Mouse (Mus musculus): ENCODE measurements around the gene Cmtm4. TPM values are rescaled to one million over a fixed set of nuclear protein-coding genes. Genes with fewer than 3 reads are reported as not detected.

Cmtm4 gene
- polyA plus RNA-seq, 1 experiment from 2014 or later, result 0.38 TPM

GRCm38 (mm10) chr8:104348971-104349370 is 46.6 kb downstream of the Cmtm4 start:
- no peak overlapping the region for H3K9ac ChIP-seq
- no peak overlapping the region; the same call in 1 of the 2 replicates for H3K27ac ChIP-seq (replicated peaks)
- H3K9me3 ChIP-seq (replicated peaks), result no peaks in the 10 kb centered on the region
- ATAC-seq (ENCODE audit: insufficient read depth), result no peak
- no peaks in the 10 kb centered on the region for H3K4me1 ChIP-seq (replicated peaks)
- peaks cover 4% of the 10 kb centered on the region; the same call in 1 of the 2 replicates for H3K36me3 ChIP-seq (replicated peaks)
- 74% methylated on average over 5 of the region's 5 CpGs for WGBS (ENCODE audit: insufficient replicate concordance)
- no peak overlapping the region for H3K4me2 ChIP-seq
- H3K4me3 ChIP-seq (replicated peaks), result no peak overlapping the region
- no peaks in the 10 kb centered on the region for H3K27me3 ChIP-seq

DNA sequence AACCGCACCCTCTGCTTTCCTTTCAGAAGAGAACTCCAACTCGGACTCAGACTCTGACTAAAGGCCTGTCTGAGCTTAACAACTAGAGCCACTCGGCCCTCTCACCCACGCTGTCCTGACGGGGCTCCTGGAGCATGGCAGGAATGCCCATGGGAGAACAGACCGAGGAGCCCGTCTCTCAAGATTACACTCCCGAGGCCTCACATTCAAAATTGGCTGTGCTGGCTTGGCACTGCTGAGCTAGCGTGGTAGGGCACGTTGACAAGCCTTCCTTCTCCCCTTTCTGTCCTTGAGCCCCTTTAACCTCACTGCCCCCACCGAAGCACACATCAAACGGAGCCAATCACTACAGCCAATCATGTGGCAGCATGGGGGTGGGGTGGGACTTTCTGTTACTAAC is 48.9 kb downstream of the Cmtm4 start:
- H3K4me3 ChIP-seq (replicated peaks), result no peak overlapping the region
- H3K9ac ChIP-seq, result no peak overlapping the region
- no peak overlapping the region for H3K4me2 ChIP-seq
- no peak for ATAC-seq (ENCODE audit: insufficient read depth)
- WGBS (ENCODE audit: insufficient replicate concordance), result 55% methylated on average over 12 of the region's 12 CpGs
- no peak overlapping the region for H3K27ac ChIP-seq (replicated peaks)
- peaks cover under 1% of the 10 kb centered on the region; the same call in 1 of the 2 replicates for H3K27me3 ChIP-seq
- H3K36me3 ChIP-seq (replicated peaks), result peaks cover 4% of the 10 kb centered on the region; the same call in 1 of the 2 replicates
- 0 out of 2 replicates have a peak, but pooled peaks cover 3% of the 10 kb centered on the region for H3K4me1 ChIP-seq (replicated peaks)
- H3K9me3 ChIP-seq (replicated peaks), result no peaks in the 10 kb centered on the region

GRCm38 (mm10) chr8:104344622-104345021 is 51.0 kb downstream of the Cmtm4 start:
- Histone ChIP-seq H3K4me2 (no peak overlapping the region), H3K27me3 (peaks cover 17% of the 10 kb centered on the region; the same call in 1 of the 2 replicates), H3K9me3 (replicated peaks) (no peaks in the 10 kb centered on the region), H3K36me3 (replicated peaks) (peaks cover 4% of the 10 kb centered on the region; the same call in 1 of the 2 replicates), H3K9ac (no peak overlapping the region), H3K27ac (replicated peaks) (no peak overlapping the region), H3K4me3 (replicated peaks) (no peak overlapping the region), H3K4me1 (replicated peaks) (peaks cover 23% of the 10 kb centered on the region)
- no peak for ATAC-seq (ENCODE audit: insufficient read depth)
- WGBS (ENCODE audit: insufficient replicate concordance), result 72% methylated on average over 5 of the region's 5 CpGs

- 16% methylated on average over 7 of the region's 7 CpGs for WGBS (ENCODE audit: insufficient replicate concordance)
- Histone ChIP-seq H3K9ac (no peak overlapping the region), H3K4me1 (replicated peaks) (peaks cover 27% of the 10 kb centered on the region), H3K36me3 (replicated peaks) (peaks cover 4% of the 10 kb centered on the region; the same call in 1 of the 2 replicates), H3K4me3 (replicated peaks) (no peak overlapping the region), H3K27me3 (peaks cover 17% of the 10 kb centered on the region; the same call in 1 of the 2 replicates), H3K9me3 (replicated peaks) (no peaks in the 10 kb centered on the region), H3K4me2 (no peak overlapping the region), H3K27ac (replicated peaks) (no peak overlapping the region)
- ATAC-seq (ENCODE audit: insufficient read depth), result peak; percentile 39; the same call in 1 of the 2 replicates
Observed at GRCm38 (mm10) chr8:104343957-104344356, 51.6 kb downstream of the Cmtm4 start.

DNA sequence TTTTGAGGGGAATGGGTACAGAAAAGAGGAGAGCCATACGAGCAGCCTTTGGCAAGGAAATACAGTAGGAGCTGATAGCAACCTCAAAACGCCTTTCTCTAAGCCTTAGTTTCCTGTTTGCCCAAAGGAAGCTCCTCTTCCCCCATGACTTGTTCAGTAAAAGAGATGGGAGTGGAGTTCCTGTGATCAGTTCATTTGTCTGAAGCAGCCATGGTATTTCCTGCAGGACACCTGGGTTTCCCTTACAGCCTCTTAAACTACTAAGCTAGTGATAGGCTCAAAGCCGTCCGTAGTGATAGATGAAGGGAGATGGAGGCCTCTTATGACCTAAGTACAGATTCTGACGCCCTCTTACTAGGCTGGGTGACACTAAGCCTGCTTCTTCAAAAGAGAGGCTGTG is 53.2 kb downstream of the Cmtm4 start:
- H3K36me3 ChIP-seq (replicated peaks), result peaks cover 4% of the 10 kb centered on the region; the same call in 1 of the 2 replicates
- H3K27ac ChIP-seq (replicated peaks), result no peak overlapping the region
- H3K4me1 ChIP-seq (replicated peaks), result peaks cover 27% of the 10 kb centered on the region
- WGBS (ENCODE audit: insufficient replicate concordance), result 43% methylated on average over 5 of the region's 5 CpGs
- no peak overlapping the region for H3K4me2 ChIP-seq
- no peak for ATAC-seq (ENCODE audit: insufficient read depth)
- peaks cover 17% of the 10 kb centered on the region; the same call in 1 of the 2 replicates for H3K27me3 ChIP-seq
- no peaks in the 10 kb centered on the region for H3K9me3 ChIP-seq (replicated peaks)
- H3K9ac ChIP-seq, result no peak overlapping the region
- no peak overlapping the region for H3K4me3 ChIP-seq (replicated peaks)

DNA sequence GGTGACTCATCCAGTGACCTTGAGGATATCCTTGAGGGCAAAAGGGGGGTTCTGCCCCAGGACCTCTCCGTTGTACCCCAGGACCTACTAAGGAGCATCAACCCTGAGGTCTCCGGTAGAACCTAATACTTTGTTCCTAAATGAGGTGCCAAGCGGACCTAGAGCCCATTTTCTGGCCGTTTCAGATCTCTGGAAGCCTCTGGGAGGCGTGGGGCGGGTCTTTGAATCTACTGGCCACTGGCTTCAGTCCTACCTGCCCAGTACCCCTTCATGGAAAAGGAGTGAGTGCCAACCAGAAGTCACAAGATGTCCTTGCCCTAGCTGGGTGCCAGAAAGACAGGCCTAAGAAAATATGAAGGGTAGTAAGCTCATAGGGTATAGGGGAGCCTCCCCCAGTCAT is 53.9 kb downstream of the Cmtm4 start:
- no peak overlapping the region for H3K9ac ChIP-seq

DNA sequence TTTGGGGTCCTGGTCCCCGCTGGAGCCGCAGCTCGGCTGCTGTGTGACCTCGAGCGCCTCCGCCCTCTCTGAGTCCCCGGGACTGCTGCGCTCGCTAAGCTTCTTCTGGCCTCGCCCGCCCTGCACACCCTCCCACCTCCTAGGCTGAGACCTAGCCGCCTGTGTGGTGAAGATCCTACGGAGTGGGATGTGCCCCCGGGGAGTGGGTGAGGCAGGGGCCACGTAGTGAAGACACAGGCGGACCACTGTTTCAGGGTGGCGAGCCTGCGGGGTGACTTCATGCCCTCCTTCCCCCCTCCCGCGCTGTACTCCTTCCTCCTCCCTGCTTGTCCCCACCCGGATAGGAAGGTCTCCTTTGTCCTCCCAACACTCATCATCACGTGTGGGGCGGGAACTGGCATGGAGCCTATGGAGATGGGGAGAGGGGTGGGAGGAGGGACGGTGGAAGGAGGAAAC is 54.5 kb downstream of the Cmtm4 start:
- H3K36me3 ChIP-seq (replicated peaks), result 0 out of 2 replicates have a peak, but pooled peaks cover under 1% of the 10 kb centered on the region
- peaks cover 17% of the 10 kb centered on the region; the same call in 1 of the 2 replicates for H3K27me3 ChIP-seq
- peak overlapping the region; percentile 55 for H3K4me3 ChIP-seq (replicated peaks)
- peaks cover 27% of the 10 kb centered on the region for H3K4me1 ChIP-seq (replicated peaks)
- under 1% methylated on average over 24 of the region's 24 CpGs for WGBS (ENCODE audit: insufficient replicate concordance)
- H3K4me2 ChIP-seq, result peak overlapping the region; percentile 77
- ATAC-seq (ENCODE audit: insufficient read depth), result peak; percentile 36
- peak overlapping the region; percentile 57 for H3K27ac ChIP-seq (replicated peaks)
- H3K9me3 ChIP-seq (replicated peaks), result no peaks in the 10 kb centered on the region
- peak overlapping the region; percentile 39; the same call in 1 of the 2 replicates for H3K9ac ChIP-seq

More for the DNA sequence above, 53.9 kb downstream of the Cmtm4 start:
- 44% methylated on average over 6 of the region's 6 CpGs for WGBS (ENCODE audit: insufficient replicate concordance)
- Histone ChIP-seq H3K4me2 (peak overlapping the region; percentile 77), H3K36me3 (replicated peaks) (0 out of 2 replicates have a peak, but pooled peaks cover 4% of the 10 kb centered on the region), H3K27ac (replicated peaks) (no peak overlapping the region), H3K4me1 (replicated peaks) (peaks cover 27% of the 10 kb centered on the region), H3K4me3 (replicated peaks) (no peak overlapping the region), H3K9me3 (replicated peaks) (no peaks in the 10 kb centered on the region), H3K27me3 (peaks cover 17% of the 10 kb centered on the region; the same call in 1 of the 2 replicates)
- ATAC-seq (ENCODE audit: insufficient read depth), result no peak

DNA sequence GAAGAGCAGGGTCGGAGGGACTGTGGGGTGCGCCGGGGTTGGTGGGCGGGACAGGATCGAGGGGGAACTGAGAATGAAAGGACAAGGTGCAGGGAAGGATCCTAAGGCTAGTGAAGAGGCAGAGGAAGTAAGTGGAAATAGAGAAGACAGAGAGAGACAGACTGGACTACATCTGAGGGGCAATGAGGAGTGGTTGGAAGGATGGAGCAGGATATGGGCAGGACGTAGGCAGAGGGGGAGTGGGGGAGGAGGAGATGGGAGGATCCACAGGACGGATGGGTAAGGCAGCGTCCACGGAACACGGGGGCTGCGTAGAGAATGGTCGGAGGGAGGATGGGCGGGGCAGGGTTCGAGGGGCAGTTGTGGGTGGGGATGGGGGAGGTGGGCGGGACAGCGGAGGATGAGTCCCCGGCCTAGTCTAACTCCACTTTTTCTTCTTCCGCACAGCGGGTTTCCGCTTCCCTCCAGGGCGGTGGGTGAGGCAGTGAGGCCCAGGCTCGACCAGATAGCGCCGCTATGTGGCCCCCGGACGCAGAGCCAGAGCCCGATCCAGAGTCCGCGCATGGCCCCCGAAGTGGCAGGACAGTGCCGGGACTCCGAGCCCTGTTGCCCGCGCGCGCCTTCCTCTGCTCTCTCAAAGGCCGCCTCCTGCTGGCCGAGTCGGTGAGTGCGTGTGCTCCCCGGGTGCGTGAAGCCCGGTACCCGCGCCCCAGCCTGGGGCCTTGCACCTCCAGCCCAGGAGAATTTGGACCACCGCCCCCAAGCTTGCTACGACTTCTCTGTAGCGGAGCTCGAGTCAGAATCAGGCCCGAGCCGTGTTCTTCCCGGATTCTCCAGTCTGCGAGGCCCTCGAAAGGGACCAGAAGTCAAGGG is 55.1 kb downstream of the Cmtm4 start:
- no peaks in the 10 kb centered on the region for H3K9me3 ChIP-seq (replicated peaks)
- ATAC-seq (ENCODE audit: insufficient read depth), result peak; percentile 62
- peak overlapping the region; percentile 55 for H3K4me3 ChIP-seq (replicated peaks)

GRCm38 (mm10) chr8:104339983-104340232 is 55.7 kb downstream of the Cmtm4 start:
- Histone ChIP-seq H3K36me3 (replicated peaks) (no peaks in the 10 kb centered on the region), H3K27me3 (peaks cover 17% of the 10 kb centered on the region; the same call in 1 of the 2 replicates), H3K9me3 (replicated peaks) (no peaks in the 10 kb centered on the region), H3K4me3 (replicated peaks) (peak overlapping the region; percentile 55), H3K4me2 (peak overlapping the region; percentile 77), H3K9ac (peak overlapping the region; percentile 39; the same call in 1 of the 2 replicates), H3K27ac (replicated peaks) (peak overlapping the region; percentile 33; the same call in 1 of the 2 replicates), H3K4me1 (replicated peaks) (peaks cover 27% of the 10 kb centered on the region)
- WGBS (ENCODE audit: insufficient replicate concordance), result 3% methylated on average over 6 of the region's 6 CpGs
- no peak for ATAC-seq (ENCODE audit: insufficient read depth)

More for the DNA sequence above, 55.1 kb downstream of the Cmtm4 start:
- peak overlapping the region; percentile 57 for H3K27ac ChIP-seq (replicated peaks)
- H3K9ac ChIP-seq, result peak overlapping the region; percentile 39
- H3K4me1 ChIP-seq (replicated peaks), result peaks cover 27% of the 10 kb centered on the region
- WGBS (ENCODE audit: insufficient replicate concordance), result under 1% methylated on average over 53 of the region's 54 CpGs
- H3K4me2 ChIP-seq, result peak overlapping the region; percentile 77
- peaks cover 17% of the 10 kb centered on the region; the same call in 1 of the 2 replicates for H3K27me3 ChIP-seq
- no peaks in the 10 kb centered on the region for H3K36me3 ChIP-seq (replicated peaks)

- Histone ChIP-seq H3K4me2 (peak within 1 kb of the TSS; percentile 77), H3K36me3 (replicated peaks) (no peaks in the 10 kb centered on the region), H3K27me3 (peaks cover 17% of the 10 kb centered on the region; the same call in 1 of the 2 replicates), H3K9me3 (replicated peaks) (no peaks in the 10 kb centered on the region), H3K4me1 (replicated peaks) (peaks cover 27% of the 10 kb centered on the region), H3K9ac (peak within 1 kb of the TSS; percentile 39; the same call in 1 of the 2 replicates), H3K27ac (replicated peaks) (peak within 1 kb of the TSS; percentile 33; the same call in 1 of the 2 replicates), H3K4me3 (replicated peaks) (peak within 1 kb of the TSS; percentile 55)
- WGBS (ENCODE audit: insufficient replicate concordance), result 23% methylated on average over 16 of the region's 18 CpGs
- ATAC-seq (ENCODE audit: insufficient read depth), result no peak
Observed at GRCm38 (mm10) chr8:104339229-104339982, 56.2 kb downstream of the Cmtm4 start, which contains the start of gene Cmtm3. TSS of gene Cmtm3 (plus strand) at chr8:104339410.

Measured in liver, embryonic 15.5 days (tissue).